Comparison of ENCODE assay signal across 14 mouse cellular contexts in genomic region chr8:121385540-121385939, GRCm38 (mm10).
"Had no signal": no experiment of that assay in that cellular context is flagged by ENCODE, and none has a peak within 500 bp of the region (broad histone marks: within the 10 kb centered on the region; RNA-seq: fewer than 3 reads in every experiment).

No protein-coding gene starts in this region.

- DNase-seq: lung, adult 18-20 months; lung, embryonic 14.5 days; lung, postnatal 10 days; lung, postnatal 4 days; right cerebral cortex, postnatal 14 days; thymus, adult 2 months; thymus, postnatal 25 days; thymus, postnatal 4 days had no signal

- H3K9me3 ChIP-seq: midbrain, embryonic 10.5 days; midbrain, embryonic 12.5 days; midbrain, embryonic 15.5 days; neural tube, embryonic 12.5 days; stomach, embryonic 15.5 days had no signal

- H3K4me2 ChIP-seq: lung, embryonic 14.5 days; midbrain, embryonic 12.5 days; midbrain, embryonic 15.5 days; neural tube, embryonic 12.5 days; stomach, embryonic 15.5 days had no signal

- H3K4me3 ChIP-seq: midbrain, embryonic 10.5 days; midbrain, embryonic 12.5 days; midbrain, embryonic 15.5 days; neural tube, embryonic 12.5 days; stomach, embryonic 15.5 days had no signal

- H3K36me3 ChIP-seq: midbrain, embryonic 10.5 days; midbrain, embryonic 12.5 days; midbrain, embryonic 15.5 days; neural tube, embryonic 12.5 days; stomach, embryonic 15.5 days had no signal

- H3K9ac ChIP-seq: lung, embryonic 14.5 days; midbrain, embryonic 12.5 days; midbrain, embryonic 15.5 days; neural tube, embryonic 12.5 days; stomach, embryonic 15.5 days had no signal

- ATAC-seq: midbrain, embryonic 15.5 days had no signal

- H3K27ac ChIP-seq: midbrain, embryonic 10.5 days; midbrain, embryonic 12.5 days; midbrain, embryonic 15.5 days; neural tube, embryonic 12.5 days; stomach, embryonic 15.5 days; stomach, postnatal 0 days had no signal
